Mouse (Mus musculus) embryonic fibroblast, embryonic 13.5 days (primary cell): Measurements from ENCODE around the gene Pik3cb.

Source experiments
- CTCF ChIP-seq: IDR thresholded peaks from 2 replicates; pipeline ENCODE4 v1.5.1; 2011; ENCODE audit warnings: mild to moderate bottlenecking, control low read depth, low read length, moderate library complexity, borderline replicate concordance; ENCODE audit not compliant: insufficient read depth
- POLR2A ChIP-seq: IDR thresholded peaks from 2 replicates; pipeline ENCODE4 v1.6.1; 2011; ENCODE audit warnings: low read depth, mild to moderate bottlenecking, control low read depth, low read length, moderate library complexity

GRCm38 (mm10) chr9:99062544-99062943 is 77.9 kb downstream of the Pik3cb start:
- TF ChIP-seq POLR2A (no peak), CTCF (peak; percentile 99)
